Mouse (Mus musculus): ENCODE data around the gene Nifk. TPM values are rescaled to one million over a fixed set of nuclear protein-coding genes. Genes with fewer than 3 reads are reported as not detected.

Gene Nifk
- polyA plus RNA-seq (2015; fragmentation: Nextera tagmentation; extraction: Ambion mirVana), result 82.6 and 89.3 TPM in 2 replicates

- peaks cover 14% of the 10 kb centered on the region for H3K4me1 ChIP-seq
- H3K9me3 ChIP-seq, result no peaks in the 10 kb centered on the region
- H3K4me2 ChIP-seq, result peak within 1 kb of the TSS; percentile 84
- peak within 1 kb of the TSS; percentile 89 for H3K9ac ChIP-seq
- H3K4me3 ChIP-seq, result peak within 1 kb of the TSS; percentile 85
- under 1% methylated on average over 37 of the region's 37 CpGs for WGBS
- 0 out of 2 replicates have a peak within 1 kb of the TSS, but pooled peaks have one; percentile 48 for H3K27ac ChIP-seq
- H3K27me3 ChIP-seq, result peaks cover 3% of the 10 kb centered on the region; the same call in 1 of the 2 replicates
- peaks cover 25% of the 10 kb centered on the region for H3K36me3 ChIP-seq
- ATAC-seq (ENCODE audit: insufficient number of reproducible peaks, insufficient read depth, low FRiP score, low TSS enrichment, low read depth), result peak; percentile 81
Observed at GRCm38 (mm10) chr1:118321661-118322201, at the start of gene Nifk. Gene Nifk, plus strand, starts transcription at chr1:118321839.

GRCm38 (mm10) chr1:118275139-118275538, 46.5 kb upstream of the Nifk start:
- no peak for ATAC-seq (ENCODE audit: insufficient number of reproducible peaks, insufficient read depth, low FRiP score, low TSS enrichment, low read depth)
- H3K4me1 ChIP-seq, result no peaks in the 10 kb centered on the region
- H3K27me3 ChIP-seq, result no peaks in the 10 kb centered on the region
- H3K9ac ChIP-seq, result no peak overlapping the region
- H3K36me3 ChIP-seq, result no peaks in the 10 kb centered on the region
- no peak overlapping the region for H3K4me3 ChIP-seq
- no peak overlapping the region for H3K27ac ChIP-seq
- H3K4me2 ChIP-seq, result no peak overlapping the region
- 10% methylated on average over 2 of the region's 2 CpGs for whole genome bisulfite sequencing
- no peaks in the 10 kb centered on the region for H3K9me3 ChIP-seq

DNA sequence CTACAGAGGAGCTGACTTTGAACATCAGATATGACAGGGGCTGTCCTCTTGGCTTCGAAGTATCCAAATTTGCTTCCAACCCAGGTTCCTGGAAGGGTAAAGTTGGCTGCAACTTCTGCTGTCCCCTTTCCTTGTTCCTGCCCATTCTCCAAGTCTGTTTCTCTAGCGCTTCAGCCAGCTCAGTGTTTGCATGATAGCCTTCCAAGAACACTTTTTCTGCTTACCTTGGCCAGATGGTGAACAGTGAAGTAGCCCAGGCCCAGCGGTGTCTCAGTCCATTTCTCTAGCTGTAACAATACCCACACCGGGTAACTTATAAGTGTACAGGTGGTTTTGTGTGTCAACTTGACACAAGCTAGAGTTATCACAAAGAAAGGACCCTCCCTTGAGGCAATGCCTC, 29.3 kb upstream of the Nifk start:
- Histone ChIP-seq H3K4me3 (no peak overlapping the region), H3K27me3 (no peaks in the 10 kb centered on the region), H3K27ac (no peak overlapping the region), H3K4me1 (no peaks in the 10 kb centered on the region), H3K9ac (no peak overlapping the region), H3K9me3 (no peaks in the 10 kb centered on the region), H3K4me2 (no peak overlapping the region), H3K36me3 (peaks cover 24% of the 10 kb centered on the region)
- 85% methylated on average over 4 of the region's 4 CpGs for WGBS
- ATAC-seq (ENCODE audit: insufficient number of reproducible peaks, insufficient read depth, low FRiP score, low TSS enrichment, low read depth), result no peak

GRCm38 (mm10) chr1:118294192-118294591, 27.4 kb upstream of the Nifk start:
- no peak overlapping the region for H3K4me3 ChIP-seq
- no peaks in the 10 kb centered on the region for H3K9me3 ChIP-seq
- H3K4me2 ChIP-seq, result no peak overlapping the region
- no peak for ATAC-seq (ENCODE audit: insufficient number of reproducible peaks, insufficient read depth, low FRiP score, low TSS enrichment, low read depth)
- H3K27ac ChIP-seq, result no peak overlapping the region
- no peak overlapping the region for H3K9ac ChIP-seq
- H3K27me3 ChIP-seq, result no peaks in the 10 kb centered on the region
- WGBS, result 100% methylated on average over 3 of the region's 3 CpGs
- H3K4me1 ChIP-seq, result no peaks in the 10 kb centered on the region
- H3K36me3 ChIP-seq, result peaks cover 43% of the 10 kb centered on the region

DNA sequence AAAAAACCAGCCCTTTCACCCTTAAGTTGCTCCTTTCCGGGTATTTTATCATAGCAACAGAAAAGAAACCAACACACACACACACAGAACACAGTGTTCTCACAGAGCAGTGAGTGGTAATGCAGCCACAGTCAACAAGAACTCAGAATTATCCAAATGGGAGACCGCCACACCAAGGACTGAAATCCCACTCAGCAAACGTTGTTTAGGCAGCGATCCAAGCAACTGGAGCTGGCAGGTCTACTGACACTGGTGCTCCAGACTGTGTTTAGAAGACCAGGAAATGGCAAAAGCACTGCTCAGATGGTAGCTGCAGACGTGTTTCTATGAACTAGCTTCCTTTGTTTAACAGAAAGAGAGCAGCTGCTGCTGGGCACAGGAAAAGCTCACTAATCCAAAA, 26.8 kb upstream of the Nifk start:
- no peak for ATAC-seq (ENCODE audit: insufficient number of reproducible peaks, insufficient read depth, low FRiP score, low TSS enrichment, low read depth)
- no peak overlapping the region for H3K4me3 ChIP-seq
- H3K9ac ChIP-seq, result no peak overlapping the region
- H3K36me3 ChIP-seq, result peaks cover 48% of the 10 kb centered on the region
- 77% methylated on average over 5 of the region's 5 CpGs for WGBS
- no peaks in the 10 kb centered on the region for H3K27me3 ChIP-seq
- no peaks in the 10 kb centered on the region for H3K9me3 ChIP-seq
- no peaks in the 10 kb centered on the region for H3K4me1 ChIP-seq
- no peak overlapping the region for H3K4me2 ChIP-seq
- no peak overlapping the region for H3K27ac ChIP-seq

GRCm38 (mm10) chr1:118296673-118297072, 25.0 kb upstream of the Nifk start:
- Histone ChIP-seq H3K27ac (no peak overlapping the region), H3K36me3 (peaks cover 64% of the 10 kb centered on the region), H3K4me2 (no peak overlapping the region), H3K4me3 (no peak overlapping the region), H3K9me3 (no peaks in the 10 kb centered on the region), H3K27me3 (no peaks in the 10 kb centered on the region), H3K4me1 (no peaks in the 10 kb centered on the region), H3K9ac (no peak overlapping the region)
- ATAC-seq (ENCODE audit: insufficient number of reproducible peaks, insufficient read depth, low FRiP score, low TSS enrichment, low read depth), result no peak
- 91% methylated on average over 3 of the region's 3 CpGs for WGBS

GRCm38 (mm10) chr1:118297719-118298118, 23.9 kb upstream of the Nifk start:
- H3K27ac ChIP-seq, result no peak overlapping the region
- no peak overlapping the region for H3K4me2 ChIP-seq
- peaks cover 75% of the 10 kb centered on the region for H3K36me3 ChIP-seq

DNA sequence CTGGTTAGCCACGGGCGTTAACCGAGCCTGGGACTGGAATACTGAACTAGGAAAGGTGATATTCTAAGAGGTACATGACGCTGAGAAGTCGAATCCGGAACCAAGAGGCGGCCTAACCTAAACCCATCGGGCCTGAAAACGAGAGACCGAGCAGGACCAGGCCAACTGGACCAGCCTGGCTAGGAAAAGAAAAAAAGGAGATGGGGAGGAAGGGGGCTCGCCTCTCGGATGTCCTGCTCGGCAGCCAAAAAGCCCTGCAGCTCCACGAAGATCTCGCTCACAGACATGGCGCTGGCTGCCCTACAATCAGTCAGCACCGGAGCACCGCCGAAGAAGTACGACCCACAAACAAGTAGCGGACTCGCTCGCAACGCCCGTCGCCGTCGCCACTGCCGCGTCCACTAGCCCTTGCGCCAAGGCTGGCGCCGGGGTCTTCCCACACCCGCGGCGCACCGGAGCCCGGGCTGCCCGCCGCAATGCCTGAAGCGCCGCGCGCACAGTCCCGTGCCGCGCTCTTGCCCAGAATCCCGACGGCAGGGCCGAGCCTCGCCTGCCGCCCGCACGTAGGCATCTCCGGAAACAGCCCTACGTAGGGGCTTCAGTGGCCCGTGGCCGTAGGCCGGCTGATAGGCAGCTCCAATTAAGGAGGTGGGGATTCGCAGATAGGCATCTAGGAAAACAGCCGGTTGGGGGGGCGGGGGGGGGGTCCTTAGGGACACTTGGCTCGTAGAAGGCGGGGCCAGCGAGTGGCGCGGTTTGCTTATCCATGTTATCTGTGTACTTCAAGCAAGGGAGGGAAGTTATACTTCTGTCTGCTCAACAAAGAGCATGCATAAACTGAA, 10.6 kb upstream of the Nifk start:
- peaks cover 8% of the 10 kb centered on the region for H3K4me1 ChIP-seq
- H3K9ac ChIP-seq, result peak overlapping the region; percentile 91
- no peaks in the 10 kb centered on the region for H3K9me3 ChIP-seq
- H3K27ac ChIP-seq, result peak overlapping the region; percentile 94
- peak overlapping the region; percentile 79 for H3K4me2 ChIP-seq
- peak overlapping the region; percentile 81 for H3K4me3 ChIP-seq
- ATAC-seq (ENCODE audit: insufficient number of reproducible peaks, insufficient read depth, low FRiP score, low TSS enrichment, low read depth), result peak; percentile 96
- H3K27me3 ChIP-seq, result no peaks in the 10 kb centered on the region
- under 1% methylated on average over 67 of the region's 67 CpGs for WGBS
- H3K36me3 ChIP-seq, result peaks cover 15% of the 10 kb centered on the region

More at GRCm38 (mm10) chr1:118297719-118298118, 23.9 kb upstream of the Nifk start:
- ATAC-seq (ENCODE audit: insufficient number of reproducible peaks, insufficient read depth, low FRiP score, low TSS enrichment, low read depth), result no peak
- Histone ChIP-seq H3K9me3 (no peaks in the 10 kb centered on the region), H3K4me3 (no peak overlapping the region), H3K27me3 (no peaks in the 10 kb centered on the region), H3K4me1 (no peaks in the 10 kb centered on the region), H3K9ac (no peak overlapping the region)
- WGBS, result 90% methylated on average over 2 of the region's 2 CpGs

DNA sequence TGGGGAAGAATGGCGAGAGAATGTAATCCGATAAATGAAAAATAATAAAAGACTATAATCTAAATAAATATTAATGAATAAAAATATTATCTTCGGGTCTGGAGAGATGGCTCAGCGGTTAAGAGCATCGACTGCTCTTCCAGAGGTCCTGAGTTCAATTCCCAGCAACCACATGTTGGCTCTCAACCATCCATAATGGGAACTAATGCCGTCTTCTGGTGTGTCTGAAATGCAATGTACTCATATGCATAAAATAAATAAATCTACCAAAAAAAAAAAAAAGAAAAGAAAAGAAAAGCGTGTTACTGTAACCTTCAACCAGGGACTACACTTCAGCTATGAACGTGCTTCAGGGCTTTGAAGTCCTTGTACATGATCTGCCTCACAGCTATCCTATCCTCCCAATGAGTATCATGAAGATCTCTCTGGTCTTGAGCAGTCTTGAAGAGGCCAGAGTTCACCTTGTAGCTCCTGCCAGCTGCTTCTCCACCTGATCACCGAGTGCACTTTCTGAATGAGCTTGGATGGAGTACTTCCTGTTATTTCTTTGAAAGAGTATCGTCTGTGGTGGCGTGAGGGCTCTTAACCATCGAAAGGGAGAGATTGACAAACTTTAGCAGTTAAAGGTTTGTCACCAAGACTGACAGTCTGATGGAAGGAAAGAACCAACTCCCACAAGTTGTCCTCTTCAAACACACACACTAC, 9.9 kb upstream of the Nifk start, which contains the start of gene Tsn:
TSS of gene Tsn (minus strand) at position 118 of the 705 bp plus-strand sequence.
- no peaks in the 10 kb centered on the region for H3K9me3 ChIP-seq
- WGBS, result 51% methylated on average over 12 of the region's 12 CpGs
- peaks cover 8% of the 10 kb centered on the region for H3K4me1 ChIP-seq
- H3K4me2 ChIP-seq, result peak within 1 kb of the TSS; percentile 79
- H3K27ac ChIP-seq, result peak within 1 kb of the TSS; percentile 94
- no peak for ATAC-seq (ENCODE audit: insufficient number of reproducible peaks, insufficient read depth, low FRiP score, low TSS enrichment, low read depth)
- peaks cover 8% of the 10 kb centered on the region for H3K36me3 ChIP-seq
- no peaks in the 10 kb centered on the region for H3K27me3 ChIP-seq
- peak within 1 kb of the TSS; percentile 91 for H3K9ac ChIP-seq
- peak within 1 kb of the TSS; percentile 81 for H3K4me3 ChIP-seq

DNA sequence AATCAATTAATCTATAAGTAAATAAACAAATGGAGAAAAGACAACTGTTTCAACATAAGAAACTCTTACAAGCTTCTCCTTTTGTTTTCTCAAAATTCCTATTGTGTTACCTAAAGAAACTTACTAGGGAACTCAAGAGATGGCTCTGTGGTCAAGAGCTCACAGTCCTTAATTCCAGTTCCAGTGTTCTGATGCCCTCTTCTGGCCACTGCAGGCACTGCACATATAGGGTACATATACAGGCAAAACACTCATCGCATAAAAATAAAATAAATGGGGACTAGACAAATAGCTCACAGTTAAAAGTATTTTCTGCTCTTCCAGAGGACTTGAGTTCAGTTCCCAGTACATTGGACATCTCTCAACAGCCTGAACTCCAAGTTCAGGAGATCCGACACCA, 943 bp upstream of the Nifk start:
- no peak overlapping the region for H3K4me3 ChIP-seq
- H3K4me2 ChIP-seq, result no peak overlapping the region
- 69% methylated on average over 2 of the region's 2 CpGs for WGBS
- ATAC-seq (ENCODE audit: insufficient number of reproducible peaks, insufficient read depth, low FRiP score, low TSS enrichment, low read depth), result no peak
- peaks cover 14% of the 10 kb centered on the region for H3K4me1 ChIP-seq
- no peaks in the 10 kb centered on the region for H3K9me3 ChIP-seq
- peaks cover 21% of the 10 kb centered on the region for H3K36me3 ChIP-seq
- no peak overlapping the region for H3K9ac ChIP-seq
- no peak overlapping the region for H3K27ac ChIP-seq
- H3K27me3 ChIP-seq, result peaks cover 3% of the 10 kb centered on the region; the same call in 1 of the 2 replicates

GRCm38 (mm10) chr1:118334749-118335713, 13.4 kb downstream of the Nifk start:
- H3K9ac ChIP-seq, result no peak overlapping the region
- ATAC-seq (ENCODE audit: insufficient number of reproducible peaks, insufficient read depth, low FRiP score, low TSS enrichment, low read depth), result no peak
- H3K27ac ChIP-seq, result no peak overlapping the region
- no peaks in the 10 kb centered on the region for H3K27me3 ChIP-seq
- H3K4me1 ChIP-seq, result no peaks in the 10 kb centered on the region
- H3K4me2 ChIP-seq, result no peak overlapping the region
- no peak overlapping the region for H3K4me3 ChIP-seq
- 83% methylated on average over 9 of the region's 9 CpGs for WGBS
- H3K36me3 ChIP-seq, result peaks cover 54% of the 10 kb centered on the region
- no peaks in the 10 kb centered on the region for H3K9me3 ChIP-seq

Measured in embryonic facial prominence, embryonic 13.5 days (tissue).